Mouse (Mus musculus) thymus, postnatal 10 days (tissue): ENCODE measurements at regions not wholly inside any gene's neighbourhood (a gene's known extent, or its start where the extent isn't known, plus 50 kb on each side); places are given as distances from the start of the nearest gene placed in this dataset.

ENCODE experiments used
- DNase-seq, 2 experiments: peaks; one replicate each; pipeline ENCODE4 v3.0.0; 2021; ENCODE audit warnings: low spot score in 2 of 2

DNA sequence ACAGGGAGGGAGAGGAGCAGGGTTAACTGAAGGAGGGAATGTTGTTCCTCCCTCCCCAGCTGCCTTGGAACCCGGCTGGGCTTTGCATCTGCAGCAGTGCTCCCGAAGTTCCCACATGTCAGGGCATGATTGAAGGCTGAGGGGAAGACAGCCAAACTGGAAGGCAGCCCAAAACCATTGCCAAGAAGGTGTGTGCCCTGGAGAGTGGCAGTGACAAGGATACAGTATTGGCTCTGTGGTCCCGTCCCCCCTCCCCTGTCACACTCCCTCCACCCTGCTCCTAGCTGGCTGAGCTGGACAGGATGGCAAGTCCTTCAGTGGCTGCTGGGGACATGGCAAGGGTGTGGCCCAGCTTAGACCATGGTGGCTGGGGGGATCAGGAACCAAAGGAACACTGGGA is 79.1 kb downstream of the Cyp26b1 start:
- no peak for DNase-seq

DNA sequence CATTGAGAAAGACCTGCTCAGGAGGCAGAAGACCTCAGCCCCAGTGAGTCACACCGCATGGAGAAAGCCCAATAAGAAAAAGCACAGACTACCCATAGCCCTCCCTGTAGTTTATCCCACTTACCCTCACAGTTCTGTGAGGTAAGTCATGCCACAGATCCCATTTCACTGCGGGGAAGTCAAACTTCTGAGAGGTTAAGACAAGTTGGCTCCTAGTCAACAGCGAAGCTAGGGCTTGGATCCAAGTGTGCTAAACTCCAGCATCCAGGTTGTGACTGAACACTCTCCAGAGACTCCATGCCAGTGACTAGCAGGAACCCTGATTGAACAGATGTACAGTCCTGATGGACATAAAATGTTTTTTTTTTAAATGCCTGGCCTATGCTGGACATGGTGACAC is 85.1 kb downstream of the Cyp26b1 start:
- no peak for DNase-seq

DNA sequence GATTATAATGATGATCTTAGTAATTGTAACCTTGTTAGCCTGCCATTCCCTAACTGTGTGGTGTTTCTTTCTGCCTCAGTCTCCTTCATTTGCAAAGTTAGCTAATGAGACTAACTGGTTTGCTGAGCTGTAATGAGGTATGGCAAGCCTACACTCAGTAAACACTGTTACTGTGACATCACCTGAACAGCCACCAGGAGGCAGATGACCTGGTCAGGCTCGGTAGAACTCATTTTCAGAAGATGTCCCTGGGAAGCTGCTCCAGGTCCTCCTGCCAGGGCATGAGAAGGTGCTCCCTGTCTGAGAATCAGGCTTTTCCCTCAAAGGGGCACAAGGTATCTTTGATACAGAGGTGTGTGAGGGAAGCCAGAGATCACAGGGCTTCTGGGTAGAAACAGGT is 87.0 kb downstream of the Cyp26b1 start:
- no peak for DNase-seq

DNA sequence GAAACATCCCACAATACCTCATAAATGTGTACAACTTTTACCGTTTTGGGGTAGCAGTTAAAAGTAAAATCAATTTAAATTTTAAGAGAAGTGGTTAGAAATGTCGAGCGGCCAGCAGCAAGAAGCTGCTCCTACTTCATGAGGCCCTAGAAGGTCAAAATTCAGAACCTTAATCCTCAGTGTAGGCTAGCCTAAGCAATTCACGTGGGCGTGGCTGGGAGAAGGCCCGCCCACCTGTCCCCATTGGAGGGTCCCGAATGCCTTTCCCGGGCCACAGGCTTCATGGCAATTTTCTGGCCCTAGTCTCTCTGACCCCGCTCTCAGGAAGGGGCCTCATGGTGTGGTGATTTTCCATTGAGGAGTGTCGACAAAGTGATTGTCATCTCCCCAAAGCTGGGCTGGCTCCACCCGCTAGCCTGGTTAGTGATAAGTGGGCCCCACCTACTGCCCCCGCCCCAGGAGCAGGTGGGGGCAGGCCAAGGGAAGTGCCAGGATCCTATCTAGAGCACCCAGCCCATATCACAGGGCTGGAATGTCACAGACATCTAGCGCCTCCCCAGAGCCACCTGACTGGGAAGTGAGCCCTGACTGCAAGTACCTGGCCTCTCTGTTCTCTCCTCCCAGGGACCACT is 93.3 kb downstream of the Cyp26b1 start:
- no peak for DNase-seq

DNA sequence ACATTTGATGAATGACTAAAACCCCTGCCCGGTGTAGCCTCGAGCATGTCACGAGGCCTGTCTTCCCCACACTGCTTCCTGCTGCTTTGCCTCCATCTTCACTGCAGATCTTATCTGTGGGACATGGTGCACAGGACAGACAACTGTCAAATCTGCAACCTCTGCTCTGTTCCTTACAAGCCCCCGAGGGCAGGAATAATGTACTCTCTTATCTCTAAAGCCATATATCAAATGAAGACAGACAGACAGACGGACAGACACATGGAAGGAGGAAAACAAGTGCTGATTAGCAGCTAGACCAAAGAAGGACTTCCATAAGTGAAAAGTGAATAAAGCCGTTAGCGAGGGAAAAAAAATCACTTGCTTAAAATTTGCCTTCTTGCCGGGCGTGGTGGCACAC is 95.6 kb downstream of the Cyp26b1 start:
- DNase-seq: no peak

DNA sequence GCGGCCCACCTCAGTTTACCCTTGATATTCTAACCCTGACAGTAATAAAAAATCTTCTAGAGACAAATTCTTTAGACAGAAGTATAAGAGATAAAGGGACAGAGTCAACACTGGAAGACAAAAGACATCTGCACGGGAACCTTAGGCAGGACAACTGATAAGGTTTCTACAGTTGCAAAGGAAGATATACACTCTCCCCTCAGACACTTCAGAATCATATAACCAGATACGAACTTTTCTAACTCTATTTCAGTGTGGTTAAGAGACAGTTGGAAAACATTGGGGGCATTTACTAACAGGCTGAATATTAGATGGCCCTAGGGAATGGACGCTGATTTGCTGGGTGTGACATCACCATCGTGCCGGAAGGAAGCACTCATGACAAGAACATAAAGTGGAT is 100.0 kb downstream of the Cyp26b1 start:
- no peak for DNase-seq

DNA sequence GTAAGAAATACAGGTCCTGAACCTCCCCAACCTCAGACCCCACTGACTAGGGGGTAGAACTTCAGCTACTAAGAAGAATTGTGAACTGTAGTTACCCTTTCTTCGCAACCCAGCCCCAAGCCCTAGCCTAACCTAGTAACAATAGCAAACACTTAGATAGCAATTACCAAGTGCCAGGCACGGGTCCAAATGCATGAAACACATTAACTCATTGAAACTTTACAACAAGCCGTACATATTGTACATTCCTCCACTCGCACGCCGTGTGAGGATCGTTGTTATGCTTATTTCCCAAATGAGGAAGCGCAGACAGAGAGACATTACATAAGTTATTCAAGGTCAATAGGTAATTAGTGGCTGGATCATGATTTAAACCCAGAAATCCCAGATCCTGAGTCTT is 100.5 kb downstream of the Cyp26b1 start:
- no peak for DNase-seq

DNA sequence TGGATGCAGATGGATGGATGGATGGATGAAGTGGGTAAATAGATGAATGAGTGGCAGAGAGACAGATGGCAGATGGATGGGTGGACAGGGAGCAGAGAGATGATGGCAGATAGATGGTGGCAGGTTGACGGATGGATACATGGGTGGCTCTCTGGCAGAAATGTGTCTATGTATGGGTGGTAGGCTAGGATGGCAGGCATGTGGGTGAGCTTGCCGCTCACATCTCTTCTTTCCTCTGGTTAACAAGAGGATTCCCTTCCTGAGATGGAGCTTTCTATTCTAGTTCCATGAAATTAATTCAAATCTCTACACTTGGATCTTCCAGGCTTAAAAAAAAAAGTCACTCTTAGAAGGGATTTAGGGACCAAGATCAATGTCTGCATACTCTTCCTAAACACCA is 101.1 kb downstream of the Cyp26b1 start:
- no peak for DNase-seq

DNA sequence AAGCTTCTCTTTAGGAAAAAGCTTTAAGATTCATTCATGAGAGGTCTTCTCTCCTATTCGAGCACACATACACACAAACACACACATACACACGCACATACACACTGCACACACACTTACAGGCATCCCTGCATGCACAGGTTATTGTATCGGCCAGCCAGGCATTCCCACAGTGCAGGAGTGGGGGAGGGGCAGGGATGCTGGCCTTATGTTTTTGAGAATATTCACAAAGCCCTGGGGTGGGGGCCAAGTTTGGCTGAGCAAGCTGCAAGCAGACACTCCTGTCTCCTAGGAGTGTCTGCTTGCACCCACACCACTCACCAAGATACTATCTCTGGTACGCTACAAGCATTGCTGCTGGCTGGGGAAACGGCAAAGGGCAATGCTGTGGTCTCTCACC is 102.6 kb downstream of the Cyp26b1 start:
- no peak for DNase-seq

DNA sequence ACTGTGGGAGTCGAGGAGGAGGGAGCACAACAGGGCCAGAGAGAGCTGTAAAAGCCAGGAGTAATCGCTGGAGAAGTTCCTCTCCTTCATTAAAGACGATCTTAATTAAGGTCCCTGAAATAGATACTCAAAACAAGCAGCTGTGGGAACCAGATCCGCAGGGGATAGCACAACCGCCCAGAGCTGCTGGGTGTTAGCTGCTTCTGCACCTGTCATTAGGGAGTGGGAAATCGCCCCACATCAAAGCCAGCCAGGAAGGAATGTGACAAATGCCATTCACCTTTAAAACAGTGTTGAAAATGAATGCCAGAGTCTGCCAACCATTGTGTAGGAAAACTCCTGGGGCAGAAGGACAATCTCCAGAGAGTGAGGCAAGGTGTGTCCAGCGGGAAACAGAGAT is 112.5 kb downstream of the Cyp26b1 start:
- no peak for DNase-seq

DNA sequence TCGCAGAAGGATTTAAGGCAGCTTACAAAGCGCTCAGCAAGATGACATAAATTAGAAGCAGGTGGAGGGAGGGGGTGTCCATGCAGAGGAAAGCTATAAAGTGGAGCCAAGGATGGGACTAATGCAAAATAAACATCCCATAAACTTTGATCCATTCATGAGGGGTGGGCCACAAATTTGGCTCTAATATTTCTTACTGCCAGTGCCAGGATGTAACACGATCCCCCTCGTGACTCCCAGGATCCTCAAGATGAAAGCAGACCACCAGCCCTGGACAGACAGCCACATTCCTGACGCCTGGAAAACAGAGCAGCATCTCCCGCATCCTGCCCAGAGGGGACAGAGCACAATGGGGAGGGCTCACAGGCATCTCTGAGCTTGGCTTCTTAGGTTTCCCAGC is 116.6 kb downstream of the Cyp26b1 start:
- no peak for DNase-seq

DNA sequence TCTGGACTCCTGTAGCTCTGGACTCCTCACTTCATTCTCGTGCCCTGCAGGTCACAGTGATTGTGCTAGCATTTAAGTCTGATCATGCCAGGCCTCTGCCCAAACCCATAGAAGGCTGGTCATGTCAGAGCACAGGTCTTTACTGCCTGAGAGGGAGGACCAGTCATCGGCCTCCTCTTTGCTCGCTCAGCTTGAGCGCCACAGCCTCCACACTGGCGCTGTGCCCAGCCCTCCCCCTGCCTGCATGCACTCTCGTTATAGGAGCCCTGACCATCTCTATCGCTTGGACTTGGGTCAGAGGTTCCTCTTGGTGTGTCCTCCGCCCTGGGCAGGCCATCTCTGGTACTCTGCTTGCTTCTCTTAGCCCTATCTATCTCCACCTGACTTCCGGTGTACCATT is 117.2 kb downstream of the Cyp26b1 start:
- no peak for DNase-seq

DNA sequence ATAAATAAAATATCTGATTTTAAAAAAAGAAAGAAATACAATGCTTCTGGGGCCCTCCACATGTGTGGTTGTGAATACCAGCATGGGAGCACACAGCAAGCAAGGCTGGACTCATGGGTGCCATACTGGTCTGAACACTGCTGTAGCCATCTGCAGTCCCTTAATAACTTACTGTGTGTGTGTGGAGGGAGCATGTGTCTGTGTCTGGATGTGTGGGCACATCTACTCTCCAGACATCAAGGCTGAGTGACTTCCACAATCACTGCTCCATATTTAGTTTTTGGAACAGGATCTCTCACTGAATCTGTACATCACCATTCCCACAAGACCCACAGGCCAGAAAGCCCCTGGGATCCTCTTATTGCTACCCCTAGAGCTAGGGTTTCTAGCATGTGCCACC is 118.9 kb downstream of the Cyp26b1 start:
- no peak for DNase-seq

DNA sequence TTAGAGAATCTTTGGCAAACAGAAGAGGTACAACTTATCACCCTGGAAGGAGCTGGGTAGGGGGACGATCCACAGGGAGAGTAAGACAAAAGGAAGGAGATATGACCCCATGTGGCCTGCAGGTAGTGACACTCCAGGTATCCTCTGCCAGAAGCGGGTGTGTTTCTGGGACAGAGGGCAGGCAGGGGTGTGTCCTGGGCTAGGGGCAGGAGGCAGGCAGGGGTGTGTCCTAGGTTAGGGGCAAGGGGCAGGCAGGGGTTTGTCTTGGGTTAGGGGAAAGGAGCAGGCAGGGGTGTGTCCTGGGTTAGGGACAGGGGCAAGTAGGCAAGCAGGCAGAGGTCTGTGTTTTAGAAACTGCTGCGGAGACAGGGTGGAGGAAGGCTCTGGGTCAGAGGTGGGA is 120.5 kb downstream of the Cyp26b1 start:
- no peak for DNase-seq

DNA sequence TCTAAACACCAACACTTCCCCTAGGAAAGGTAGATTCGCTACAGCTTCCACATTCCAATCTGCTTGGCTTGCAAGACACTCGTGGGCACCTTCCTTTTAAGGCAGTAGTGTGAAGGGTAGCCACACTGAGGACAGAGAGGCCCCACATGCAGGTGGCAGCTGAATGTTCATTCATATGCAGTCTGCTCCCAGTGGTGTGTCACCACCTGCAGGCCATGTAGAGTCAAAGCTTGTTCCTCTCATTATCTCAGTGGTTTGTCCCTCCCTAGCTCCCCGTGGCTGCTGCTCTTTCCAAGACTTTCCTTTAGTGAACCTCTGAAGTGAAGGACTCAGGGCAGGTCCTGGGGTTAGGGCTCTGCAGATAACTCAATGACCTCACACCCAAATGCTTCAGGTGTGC is 121.4 kb downstream of the Cyp26b1 start:
- DNase-seq: no peak

DNA sequence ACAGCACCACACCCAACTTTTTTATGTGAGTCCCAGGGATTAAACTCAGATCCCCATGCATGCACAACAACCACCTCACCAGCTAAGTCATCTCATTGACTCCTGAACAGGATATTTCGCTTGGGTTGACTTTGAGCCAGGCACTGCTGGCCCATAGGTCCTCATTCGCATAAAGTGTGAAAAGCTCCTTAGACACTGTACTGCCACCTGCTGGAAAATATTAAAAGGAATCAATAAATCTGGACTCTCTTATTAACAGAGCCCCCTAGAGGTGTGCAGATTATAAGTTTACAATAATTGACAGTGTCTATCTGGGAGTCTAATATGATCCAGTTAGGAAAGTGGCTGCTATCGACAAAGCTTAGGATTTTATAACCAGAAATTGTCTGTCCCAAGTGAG is 126.4 kb downstream of the Cyp26b1 start:
- DNase-seq: no peak

DNA sequence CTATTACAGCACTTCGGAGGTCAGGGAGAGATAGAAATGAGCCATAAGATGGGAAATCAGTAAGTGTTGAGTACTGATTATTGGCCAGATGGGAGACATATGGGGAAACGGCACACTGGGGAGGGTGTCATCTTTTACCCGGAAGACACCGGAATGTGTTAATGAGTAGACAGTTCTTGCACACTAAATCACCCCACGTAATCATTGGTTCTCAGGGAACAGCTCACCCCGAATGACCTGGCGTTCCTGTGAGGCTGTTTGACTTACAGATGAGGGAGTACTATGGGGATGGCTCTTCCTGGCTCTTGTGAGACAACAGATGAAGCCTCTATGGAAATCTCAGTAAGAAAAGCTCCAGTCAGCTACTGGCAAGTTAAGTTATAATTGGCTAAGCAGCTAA is 127.5 kb downstream of the Cyp26b1 start:
- no peak for DNase-seq

DNA sequence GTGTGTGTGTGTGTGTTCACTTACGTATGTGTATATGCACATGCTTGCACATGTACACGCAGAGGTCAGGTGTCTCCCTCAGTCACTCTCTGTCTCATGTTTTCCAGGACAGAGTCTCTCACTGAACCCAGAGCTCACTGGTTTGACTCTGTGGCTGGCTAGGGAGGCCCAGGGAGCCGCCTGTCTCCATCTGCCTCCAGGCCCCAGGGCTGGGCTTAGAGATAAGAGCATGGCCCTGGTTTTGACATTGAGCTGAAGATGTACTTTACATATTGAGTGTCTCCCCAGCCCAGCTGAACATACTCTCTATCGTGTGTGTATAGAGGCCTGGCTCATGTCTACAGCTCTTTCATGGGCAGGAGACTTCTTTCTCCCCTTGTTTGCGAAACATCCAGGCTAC is 128.1 kb downstream of the Cyp26b1 start:
- no peak for DNase-seq

DNA sequence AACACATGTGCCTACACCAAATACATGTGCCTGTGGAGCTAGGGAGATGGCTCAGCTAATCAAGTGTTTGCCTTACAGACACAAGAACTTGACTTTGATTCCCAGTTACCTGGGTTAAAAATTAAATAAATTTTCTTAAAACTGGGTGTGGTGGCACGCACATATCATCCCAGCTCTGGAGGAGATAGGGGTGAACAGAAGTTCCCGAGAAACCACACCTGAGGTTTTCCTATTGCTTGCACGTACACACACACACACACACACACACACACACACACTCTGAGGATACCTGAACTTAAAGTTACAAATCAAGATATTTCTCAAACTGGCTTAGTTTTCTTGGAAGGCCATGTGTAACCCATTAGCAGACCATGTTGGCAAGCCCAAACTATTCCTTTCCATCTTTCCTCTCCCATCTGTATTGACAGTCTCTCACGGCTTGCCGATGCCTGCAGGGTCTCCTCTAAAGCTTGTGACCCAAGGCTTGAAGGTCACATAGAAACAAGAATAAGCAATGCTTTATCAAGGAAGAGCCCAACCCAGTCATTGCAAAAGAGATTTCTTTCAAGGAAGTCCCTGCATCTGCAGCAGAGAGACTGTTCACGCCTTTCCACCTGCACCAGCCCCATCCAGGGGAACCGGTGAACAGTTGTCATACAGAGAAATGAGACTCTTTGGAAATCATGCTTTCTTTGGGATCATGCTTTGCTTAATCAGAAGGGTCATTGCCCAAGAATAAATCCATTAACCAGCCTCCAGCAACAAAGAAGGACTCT is 129.9 kb downstream of the Cyp26b1 start:
- DNase-seq: no peak

DNA sequence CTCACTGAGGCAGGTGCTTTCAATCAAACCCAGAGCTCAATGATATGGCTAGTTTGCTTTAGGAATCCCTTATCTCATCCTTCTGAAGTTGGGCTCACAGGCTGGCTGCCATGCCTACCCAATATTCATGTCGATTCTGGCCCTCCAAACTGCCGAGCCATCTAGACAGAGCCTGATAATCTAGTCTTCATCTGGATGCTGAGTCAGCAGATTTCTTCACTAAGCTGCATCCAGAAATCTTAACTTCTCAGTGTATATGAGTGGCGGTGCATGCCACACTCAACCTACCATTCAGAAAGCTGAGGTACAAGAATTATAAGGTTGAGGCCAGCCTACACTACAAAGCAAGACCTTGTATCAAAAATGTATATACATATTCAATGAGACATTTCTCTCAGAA is 136.9 kb downstream of the Cyp26b1 start:
- DNase-seq: no peak

DNA sequence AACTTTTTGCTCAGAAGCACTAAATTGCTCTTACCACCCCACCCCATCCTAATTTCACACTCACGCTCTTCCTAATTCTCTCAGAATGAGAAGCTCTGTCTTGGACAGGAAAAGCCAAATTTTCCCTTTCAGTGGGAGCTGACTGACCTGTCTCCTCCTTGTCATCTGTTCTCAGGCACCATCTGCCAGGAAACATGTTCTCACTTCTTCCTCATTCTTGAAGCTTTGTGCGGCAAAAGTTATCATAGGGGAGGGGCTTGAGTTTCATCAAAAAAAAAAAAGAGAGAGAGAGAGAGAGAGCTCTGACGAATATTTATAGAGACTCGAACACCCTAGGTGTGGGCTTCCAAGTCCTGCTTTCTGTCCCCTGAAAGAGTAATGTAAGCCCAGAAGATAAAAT is 148.6 kb downstream of the Cyp26b1 start:
- DNase-seq: no peak

DNA sequence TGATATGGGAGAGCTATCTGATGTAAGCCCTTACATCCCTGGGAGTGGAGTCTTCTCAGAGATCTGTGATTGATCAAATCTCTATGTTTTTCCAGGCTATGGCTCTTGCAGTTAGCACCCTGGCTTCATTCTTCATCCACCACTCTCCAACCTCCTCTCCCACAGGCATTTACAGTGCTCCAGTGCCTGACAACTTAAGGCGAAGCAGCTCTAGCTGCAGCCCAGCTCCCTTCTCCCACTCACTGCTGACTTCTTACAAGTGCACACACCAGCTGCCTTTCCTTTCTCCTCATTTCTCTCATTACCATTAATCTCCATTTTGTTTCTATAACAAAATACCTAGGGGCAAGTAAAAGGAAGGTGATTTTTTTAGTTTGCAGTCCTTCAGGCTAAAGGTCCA is 151.0 kb downstream of the Cyp26b1 start:
- DNase-seq: no peak

DNA sequence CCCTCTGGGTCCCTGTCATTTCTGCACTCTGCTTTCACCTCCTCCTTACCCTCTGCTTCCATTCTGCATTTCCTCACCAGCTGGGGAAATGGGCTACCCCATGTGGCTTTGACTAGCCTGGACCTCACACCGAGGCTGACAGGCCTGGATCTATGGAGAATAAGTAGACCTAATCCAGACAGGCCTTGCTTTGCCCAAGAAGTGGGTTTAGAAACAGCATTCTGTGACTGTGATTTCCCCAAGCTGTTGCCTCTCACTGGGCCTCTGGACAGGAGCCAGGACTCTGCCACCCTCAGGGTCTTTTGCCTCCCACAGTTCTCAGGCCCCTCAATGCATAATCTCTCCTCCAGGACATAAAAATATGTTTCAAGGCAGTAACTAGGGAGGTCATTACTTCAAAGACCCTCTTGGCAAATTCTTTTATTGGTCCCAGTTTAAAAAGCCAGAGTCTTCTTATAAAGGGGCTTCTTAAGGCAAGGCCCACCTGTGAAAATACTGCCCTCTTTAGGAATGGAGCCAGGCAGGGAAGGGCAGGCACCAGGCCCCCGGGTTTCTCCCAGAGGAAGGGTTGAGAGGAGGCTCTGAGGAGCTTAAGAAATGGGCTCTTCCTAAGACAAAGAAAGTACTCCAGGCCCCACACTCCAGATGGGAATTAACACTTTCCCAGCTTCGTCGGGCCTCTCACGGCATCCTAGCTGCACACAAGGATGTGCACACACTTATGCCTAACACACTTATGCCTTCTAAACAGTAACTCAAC is 151.8 kb downstream of the Cyp26b1 start:
- DNase-seq: no peak
